Mouse (Mus musculus) thymus, postnatal 10 days (tissue): ENCODE data around the gene Map4k5.

Experiments used
- DNase-seq, 2 experiments: peaks; one replicate each; pipeline ENCODE4 v3.0.0; 2021; ENCODE audit warnings: low spot score in 2 of 2

The Map4k5 gene

GRCm38 (mm10) chr12:69892371-69893251 is at the start of gene Map4k5, which contains the start of gene Atl1:
Gene Map4k5, minus strand, starts transcription at chr12:69893200.
Gene Atl1, plus strand, starts transcription at chr12:69892614.
- DNase-seq: peak; percentile 68 to 81

GRCm38 (mm10) chr12:69941655-69942329 is 48.8 kb upstream of the Map4k5 start:
- no peak for DNase-seq

GRCm38 (mm10) chr12:69939291-69939690 is 46.3 kb upstream of the Map4k5 start:
- no peak for DNase-seq

- no peak for DNase-seq
Observed at GRCm38 (mm10) chr12:69937731-69938130, 44.7 kb upstream of the Map4k5 start.

GRCm38 (mm10) chr12:69926716-69927115 is 33.7 kb upstream of the Map4k5 start:
- peak in 1 of 2 experiments; percentile 7 for DNase-seq

- peak; percentile 8 to 43 for DNase-seq
Observed at GRCm38 (mm10) chr12:69924012-69924411, 31.0 kb upstream of the Map4k5 start.

- no peak for DNase-seq
Observed at GRCm38 (mm10) chr12:69923603-69924002, 30.6 kb upstream of the Map4k5 start.

GRCm38 (mm10) chr12:69923128-69923527 is 30.1 kb upstream of the Map4k5 start:
- no peak for DNase-seq

- DNase-seq: no peak
Observed at GRCm38 (mm10) chr12:69922099-69922498, 29.1 kb upstream of the Map4k5 start.

- DNase-seq: no peak
Observed at GRCm38 (mm10) chr12:69917870-69918269, 24.9 kb upstream of the Map4k5 start.

- DNase-seq: no peak
Observed at GRCm38 (mm10) chr12:69912737-69913136, 19.7 kb upstream of the Map4k5 start.

GRCm38 (mm10) chr12:69911906-69912305 is 18.9 kb upstream of the Map4k5 start:
- no peak for DNase-seq

- no peak for DNase-seq
Observed at GRCm38 (mm10) chr12:69908511-69908900, 15.5 kb upstream of the Map4k5 start.

- no peak for DNase-seq
Observed at GRCm38 (mm10) chr12:69907667-69908510, 14.9 kb upstream of the Map4k5 start.

GRCm38 (mm10) chr12:69904991-69905390 is 12.0 kb upstream of the Map4k5 start:
- DNase-seq: no peak

- DNase-seq: no peak
Observed at GRCm38 (mm10) chr12:69898119-69898518, 5.1 kb upstream of the Map4k5 start.

- no peak for DNase-seq
Observed at GRCm38 (mm10) chr12:69895046-69895445, 2.0 kb upstream of the Map4k5 start.

- DNase-seq: no peak
Observed at GRCm38 (mm10) chr12:69893927-69894326, 927 bp upstream of the Map4k5 start.

GRCm38 (mm10) chr12:69891721-69892120 is 1.3 kb downstream of the Map4k5 start:
- DNase-seq: no peak

GRCm38 (mm10) chr12:69890476-69890875 is 2.5 kb downstream of the Map4k5 start:
- no peak for DNase-seq

- no peak for DNase-seq
Observed at GRCm38 (mm10) chr12:69890051-69890450, 2.9 kb downstream of the Map4k5 start.

- no peak for DNase-seq
Observed at GRCm38 (mm10) chr12:69888345-69888744, 4.7 kb downstream of the Map4k5 start.
